Comparison of ENCODE assay signal across 9 mouse cellular contexts in genomic region chr1:179458236-179458986, GRCm38 (mm10). TPM values are rescaled to one million over a fixed set of nuclear protein-coding genes. Genes with fewer than 3 reads are reported as not detected.
DNase-seq lines count a peak whose midpoint lies in the region; ATAC-seq lines count a peak whose summit lies in the region.
"Had no signal": no experiment of that assay in that cellular context is flagged by ENCODE, and none has a peak within 500 bp of the region (broad histone marks: within the 10 kb centered on the region; RNA-seq: fewer than 3 reads in every experiment).

No protein-coding gene starts in this region.

- H3K27ac ChIP-seq in heart, embryonic 10.5 days: no peak overlapping the region
- H3K27ac ChIP-seq in intestine, embryonic 14.5 days (ENCODE audit: low read depth): peak overlapping the region; percentile 6; the same call in 1 of the 2 replicates
- peak overlapping the region; percentile 50 for H3K27ac ChIP-seq in lung, embryonic 16.5 days (ENCODE audit: low read length)

- H3K9ac ChIP-seq in intestine, embryonic 14.5 days (ENCODE audit: low read length): no peak overlapping the region
- H3K9ac ChIP-seq in lung, embryonic 16.5 days (ENCODE audit: low read length): no peak overlapping the region

- no peaks in the 10 kb centered on the region for H3K27me3 ChIP-seq in heart, embryonic 10.5 days (ENCODE audit: insufficient read depth, poor library complexity, severe bottlenecking)
- no peaks in the 10 kb centered on the region for H3K27me3 ChIP-seq in intestine, embryonic 14.5 days (replicated peaks; ENCODE audit: control insufficient read depth, insufficient read depth, low read length)
- H3K27me3 ChIP-seq in lung, embryonic 16.5 days (ENCODE audit: control insufficient read depth, insufficient read depth, low read depth, low read length): no peaks in the 10 kb centered on the region

- peaks cover 23% of the 10 kb centered on the region for H3K4me1 ChIP-seq in heart, embryonic 10.5 days
- H3K4me1 ChIP-seq in intestine, embryonic 14.5 days (replicated peaks; ENCODE audit: control insufficient read depth, insufficient read depth, low read length): peaks cover 9% of the 10 kb centered on the region
- H3K4me1 ChIP-seq in lung, embryonic 16.5 days (replicated peaks; ENCODE audit: control insufficient read depth, insufficient read depth, low read length): peaks cover 3% of the 10 kb centered on the region; the same call in 1 of the 2 replicates

- no peaks in the 10 kb centered on the region for H3K36me3 ChIP-seq in heart, embryonic 10.5 days
- no peaks in the 10 kb centered on the region for H3K36me3 ChIP-seq in intestine, embryonic 14.5 days (ENCODE audit: control insufficient read depth, insufficient read depth, low read length)
- H3K36me3 ChIP-seq in lung, embryonic 16.5 days (ENCODE audit: control insufficient read depth, insufficient read depth, low read length): no peaks in the 10 kb centered on the region

- H3K4me2 ChIP-seq in intestine, embryonic 14.5 days (ENCODE audit: low read length): no peak overlapping the region
- no peak overlapping the region for H3K4me2 ChIP-seq in lung, embryonic 16.5 days (ENCODE audit: low read depth, low read length)
- H3K4me2 ChIP-seq: liver, embryonic 11.5 days had no signal

- peak; percentile 13 to 27 for DNase-seq in heart, adult 9 months (ENCODE audit: low spot score in 2 of 2)
- DNase-seq in heart, embryonic 10.5 days (ENCODE audit: low spot score): no peak
- DNase-seq in embryo, embryonic 10.5 days (ENCODE audit: low spot score): peak; percentile 61
- DNase-seq in intestine, embryonic 14.5 days (ENCODE audit: low spot score): no peak
- no peak for DNase-seq in gastrocnemius, postnatal 4 days (ENCODE audit: low spot score in 2 of 2)
- no peak for DNase-seq in thymus, postnatal 4 days
- DNase-seq in spleen, adult 18-20 months: no peak

- ATAC-seq in intestine, embryonic 14.5 days (replicated peaks; ENCODE audit: low FRiP score, low TSS enrichment, low read depth): no peak
- ATAC-seq in lung, embryonic 16.5 days (ENCODE audit: low read depth): peak; percentile 93

- H3K4me3 ChIP-seq in heart, embryonic 10.5 days: no peak overlapping the region
- no peak overlapping the region for H3K4me3 ChIP-seq in intestine, embryonic 14.5 days (ENCODE audit: low read depth, low read length)
- no peak overlapping the region for H3K4me3 ChIP-seq in lung, embryonic 16.5 days (ENCODE audit: low read length)

- WGBS in heart, embryonic 10.5 days: 62% methylated on average over 9 of the region's 9 CpGs
- 27% methylated on average over 9 of the region's 9 CpGs for WGBS in intestine, embryonic 14.5 days
- WGBS in lung, embryonic 16.5 days: 23% methylated on average over 9 of the region's 9 CpGs

- no peaks in the 10 kb centered on the region for H3K9me3 ChIP-seq in heart, embryonic 10.5 days
- peaks cover 2% of the 10 kb centered on the region; the same call in 1 of the 2 replicates for H3K9me3 ChIP-seq in intestine, embryonic 14.5 days (ENCODE audit: control insufficient read depth, low read length)
- no peaks in the 10 kb centered on the region for H3K9me3 ChIP-seq in lung, embryonic 16.5 days (ENCODE audit: control insufficient read depth, low read length)

RNA-seq across cellular contexts. Expression of gene Smyd3, which starts 59.4 kb away (rescaled TPM):
- 11.4 and 16.1 TPM in 2 replicates for polyA plus RNA-seq in heart, embryonic 10.5 days (2016; fragmentation: Nextera tagmentation; extraction: Ambion mirVana)
- polyA plus RNA-seq in intestine, embryonic 14.5 days (2014; fragmentation: Nextera tagmentation; extraction: Ambion mirVana): 22.3 and 26.7 TPM in 2 replicates
- polyA plus RNA-seq in lung, embryonic 16.5 days (2015; fragmentation: Nextera tagmentation; extraction: Ambion mirVana): 16.8 and 19.1 TPM in 2 replicates
- total RNA-seq in gastrocnemius, postnatal 4 days (2021): 1 to 10 TPM; 7.8 TPM

Comparison
In these comparisons a context has a peak if more than half of its experiments do, and no peak if none do; other contexts are left out.
1. DNase-seq: peak in heart, adult 9 months (2 of 2) and embryo, embryonic 10.5 days (single experiment); none in heart, embryonic 10.5 days (single experiment), intestine, embryonic 14.5 days (single experiment), gastrocnemius, postnatal 4 days (0 of 2), thymus, postnatal 4 days (single experiment) and spleen, adult 18-20 months (0 of 2).